Mouse (Mus musculus) MEL (cell line): Measurements from ENCODE around the gene Scaper. TPM values are rescaled to one million over a fixed set of nuclear protein-coding genes. Genes with fewer than 3 reads are reported as not detected.

Experiments used
- DNase-seq: peaks from one replicate; pipeline ENCODE4 v3.0.0; 2011; ENCODE audit warnings: low read depth, low spot score
- H3K27ac ChIP-seq: 2 replicates; pipeline ENCODE4 v1.5.1; 2012; ENCODE audit warnings: low read depth, mild to moderate bottlenecking, control low read depth, low read length, moderate library complexity; ENCODE audit not compliant: control insufficient read depth
- H3K27me3 ChIP-seq, 2 experiments: fragments of 150-350 bp in 1 of 2; sonication (generic) in 1 of 2; 2 replicates each; pipeline ENCODE4 v1.6.1; 2012; ENCODE audit warnings: low read length in 2 of 2, mild to moderate bottlenecking in 2 of 2, improper control_type of control experiment in 1 of 2, moderate library complexity in 1 of 2; ENCODE audit not compliant: insufficient read depth in 2 of 2, control insufficient read depth in 1 of 2
- H3K36me3 ChIP-seq, 2 experiments: 2 replicates each; pipeline ENCODE4 v1.6.1; 2012 to 2014; ENCODE audit warnings: low read length in 2 of 2, improper control_type of control experiment in 1 of 2, inconsistent platforms in 1 of 2, mild to moderate bottlenecking in 1 of 2; ENCODE audit not compliant: insufficient read depth in 2 of 2, control insufficient read depth in 1 of 2
- H3K4me1 ChIP-seq, 2 experiments: fragments of 150-350 bp in 1 of 2; sonication (generic) in 1 of 2; 2 replicates each; pipeline ENCODE4 v1.6.1; 2012; ENCODE audit warnings: low read length in 2 of 2, improper control_type of control experiment in 1 of 2, mild to moderate bottlenecking in 1 of 2; ENCODE audit not compliant: insufficient read depth in 2 of 2, control insufficient read depth in 1 of 2
- H3K4me3 ChIP-seq, 2 experiments: fragments of 150-350 bp in 1 of 2; sonication (generic) in 1 of 2; 2 replicates each; pipeline ENCODE4 v1.5.1; 2012; ENCODE audit warnings: low read depth in 2 of 2, low read length in 2 of 2, mild to moderate bottlenecking in 2 of 2, moderate library complexity in 2 of 2, control low read depth in 1 of 2, improper control_type of control experiment in 1 of 2; ENCODE audit not compliant: control insufficient read depth in 1 of 2, insufficient read depth in 1 of 2
- H3K79me2 ChIP-seq: 2 replicates; pipeline ENCODE4 v1.6.1; 2012; ENCODE audit warnings: mild to moderate bottlenecking, low read length, moderate library complexity; ENCODE audit not compliant: control insufficient read depth, poor library complexity, insufficient read depth
- H3K9ac ChIP-seq: 2 replicates; pipeline ENCODE4 v1.6.1; 2012; ENCODE audit warnings: low read depth, mild to moderate bottlenecking, control low read depth, low read length, moderate library complexity; ENCODE audit not compliant: control insufficient read depth, poor library complexity, severe bottlenecking
- H3K9me3 ChIP-seq: fragments of 150-350 bp; sonication (generic); replicated peaks from 2 replicates; pipeline ENCODE4 v1.6.1; 2012; ENCODE audit warnings: mild to moderate bottlenecking, low read length, improper control_type of control experiment, moderate library complexity; ENCODE audit not compliant: insufficient read depth
- BHLHE40 ChIP-seq: IDR thresholded peaks from 2 replicates; pipeline ENCODE4 v1.6.1; 2012; ENCODE audit warnings: low read depth, mild to moderate bottlenecking, inconsistent platforms, low read length, improper control_type of control experiment, borderline replicate concordance
- CTCF ChIP-seq, 3 experiments: IDR thresholded peaks in 2 of 3; conservative IDR thresholded peaks in 1 of 3; 2 replicates each; pipeline ENCODE4 v1.5.1; 2011 to 2012; ENCODE audit warnings: low read length in 3 of 3, low read depth in 2 of 3, mild to moderate bottlenecking in 2 of 3, improper control_type of control experiment in 1 of 3, inconsistent platforms in 1 of 3, mixed read lengths in 1 of 3, moderate library complexity in 1 of 3; ENCODE audit not compliant: control insufficient read depth in 1 of 3, insufficient read depth in 1 of 3, poor library complexity in 1 of 3, severe bottlenecking in 1 of 3
- ELF1 ChIP-seq: IDR thresholded peaks from 2 replicates; pipeline ENCODE4 v1.6.1; 2014; ENCODE audit warnings: low read depth, mild to moderate bottlenecking, inconsistent platforms, low read length, improper control_type of control experiment, moderate library complexity
- EP300 ChIP-seq, 2 experiments: IDR thresholded peaks; 2 replicates each; pipeline ENCODE4 v1.6.1; 2011; ENCODE audit warnings: improper control_type of control experiment in 2 of 2, low read length in 2 of 2, low read depth in 1 of 2, mild to moderate bottlenecking in 1 of 2
- ETS1 ChIP-seq: IDR thresholded peaks from 2 replicates; pipeline ENCODE4 v1.6.1; 2012; ENCODE audit warnings: low read depth, mild to moderate bottlenecking, inconsistent platforms, low read length, improper control_type of control experiment, moderate library complexity
- HCFC1 ChIP-seq: IDR thresholded peaks from 2 replicates; pipeline ENCODE4 v1.6.1; 2012; ENCODE audit warnings: low read depth, mild to moderate bottlenecking, inconsistent platforms, low read length, improper control_type of control experiment, moderate library complexity
- JUND ChIP-seq: IDR thresholded peaks from 2 replicates; pipeline ENCODE4 v1.6.1; 2011; ENCODE audit warnings: low read depth, mild to moderate bottlenecking, improper control_type of control experiment, low read length
- MAX ChIP-seq: IDR thresholded peaks from 2 replicates; pipeline ENCODE4 v1.6.1; 2011; ENCODE audit warnings: low read length, improper control_type of control experiment
- MYC ChIP-seq: IDR thresholded peaks from 2 replicates; pipeline ENCODE4 v1.6.1; 2011; ENCODE audit warnings: low read depth, mild to moderate bottlenecking, low read length, improper control_type of control experiment, moderate library complexity
- NELFE ChIP-seq: IDR thresholded peaks from 2 replicates; pipeline ENCODE4 v1.6.1; 2011; ENCODE audit warnings: low read depth, low read length, improper control_type of control experiment
- POLR2AphosphoS5 ChIP-seq: IDR thresholded peaks from 2 replicates; pipeline ENCODE4 v1.6.1; 2012; ENCODE audit warnings: low read depth, borderline replicate concordance, mild to moderate bottlenecking, inconsistent platforms, low read length, moderate library complexity, mixed read lengths
- RAD21 ChIP-seq: IDR thresholded peaks from 2 replicates; pipeline ENCODE4 v1.6.1; 2011; ENCODE audit warnings: mild to moderate bottlenecking, low read depth, low read length, improper control_type of control experiment
- TBP ChIP-seq: IDR thresholded peaks from 2 replicates; pipeline ENCODE4 v1.8.0; 2011; ENCODE audit warnings: low read depth, low read length, improper control_type of control experiment
- ZC3H11A ChIP-seq: IDR thresholded peaks from 2 replicates; pipeline ENCODE4 v1.6.1; 2012; ENCODE audit warnings: low read depth, mild to moderate bottlenecking, inconsistent platforms, low read length, improper control_type of control experiment
- polyA plus RNA-seq, 2 experiments: library from polyadenylated mRNA; stranded (reverse) in 1 of 2; unstranded in 1 of 2; fragments of >175 nt in 1 of 2; fragments of >200 nt in 1 of 2; gene quantifications; 2 replicates each; pipeline versions ENCODE4 v1.2.1 to v1.2.4; 2012; ENCODE audit warnings: low replicate concordance in 2 of 2, low read depth in 1 of 2; ENCODE audit not compliant: insufficient read length in 2 of 2, insufficient read depth in 1 of 2, missing spikeins in 1 of 2
- total RNA-seq: library from RNA; depleted of rRNA; stranded (reverse); fragments of 300-350 nt; gene quantifications from 2 replicates; pipeline ENCODE4 v1.2.3, GENCODE M21; 2012

The Scaper gene
- total and polyA plus RNA-seq, 3 experiments: 3.9 to 4.1 TPM; not detected in 1

GRCm38 (mm10) chr9:55710553-55710952 is 227.4 kb downstream of the Scaper start:
- Histone ChIP-seq H3K27me3 (no peaks in the 10 kb centered on the region), H3K9me3 (no peaks in the 10 kb centered on the region), H3K4me3 (no peak overlapping the region)

GRCm38 (mm10) chr9:55706603-55707002 is 231.3 kb downstream of the Scaper start:
- no peaks in the 10 kb centered on the region for H3K27me3 ChIP-seq
- H3K4me1 ChIP-seq: peaks cover 0 to 3% of the 10 kb centered on the region in 2 experiments; a peak in 1 of 4 replicates
- no peaks in the 10 kb centered on the region for H3K36me3 ChIP-seq
- H3K9me3 ChIP-seq: no peaks in the 10 kb centered on the region
- no peak for DNase-seq
- no peaks in the 10 kb centered on the region for H3K79me2 ChIP-seq
- no peak overlapping the region for H3K27ac ChIP-seq
- H3K4me3 ChIP-seq: no peak overlapping the region
- H3K9ac ChIP-seq: no peak overlapping the region
- peak in 1 of 3 experiments; percentile 7; a peak in 1 of 6 replicates for TF ChIP-seq CTCF (IDR thresholded peaks at IDR 0.05 in 2 of 3, conservative IDR thresholded peaks at IDR 0.05 in 1 of 3; ENCODE audit: control insufficient read depth in 1 of 3, insufficient read depth in 1 of 3, low read depth in 2 of 3, low read length in 3 of 3, poor library complexity in 1 of 3, severe bottlenecking in 1 of 3)
- no peak for TF ChIP-seq HCFC1
- TF ChIP-seq RAD21: peak; percentile 17; the same call in 1 of the 2 replicates
- TF ChIP-seq ETS1: no peak
- no peak for TF ChIP-seq BHLHE40

More at GRCm38 (mm10) chr9:55710553-55710952, 227.4 kb downstream of the Scaper start:
- Histone ChIP-seq H3K9ac (no peak overlapping the region), H3K4me1 (peaks cover 0 to 3% of the 10 kb centered on the region in 2 experiments; a peak in 1 of 4 replicates), H3K36me3 (no peaks in the 10 kb centered on the region), H3K27ac (no peak overlapping the region), H3K79me2 (no peaks in the 10 kb centered on the region)
- DNase-seq: peak; percentile 17
- TF ChIP-seq HCFC1: no peak
- TF ChIP-seq NELFE: no peak
- TF ChIP-seq JUND: no peak
- TF ChIP-seq TBP: no peak
- TF ChIP-seq ZC3H11A: no peak
- no peak for TF ChIP-seq MYC

GRCm38 (mm10) chr9:55695307-55695706 is 242.6 kb downstream of the Scaper start:
- Histone ChIP-seq H3K4me1 (no peaks in the 10 kb centered on the region), H3K27me3 (no peaks in the 10 kb centered on the region), H3K36me3 (no peaks in the 10 kb centered on the region), H3K27ac (no peak overlapping the region), H3K79me2 (no peaks in the 10 kb centered on the region), H3K9ac (no peak overlapping the region), H3K9me3 (no peaks in the 10 kb centered on the region), H3K4me3 (no peak overlapping the region)
- no peak for TF ChIP-seq POLR2AphosphoS5
- TF ChIP-seq EP300 (IDR thresholded peaks at IDR 0.05; ENCODE audit: low read depth in 1 of 2, low read length in 2 of 2): no peak
- TF ChIP-seq MAX: no peak
- TF ChIP-seq JUND: no peak
- TF ChIP-seq TBP: no peak
- TF ChIP-seq ELF1: no peak
- no peak for DNase-seq
